Mouse (Mus musculus) ES-CJ7 (cell line): ENCODE results near the gene Mapk8ip2.

Experiments
- DNase-seq: peaks from one replicate; pipeline ENCODE4 v3.0.0; 2011; ENCODE audit warnings: low read depth, low spot score

Mapk8ip2 gene

DNA sequence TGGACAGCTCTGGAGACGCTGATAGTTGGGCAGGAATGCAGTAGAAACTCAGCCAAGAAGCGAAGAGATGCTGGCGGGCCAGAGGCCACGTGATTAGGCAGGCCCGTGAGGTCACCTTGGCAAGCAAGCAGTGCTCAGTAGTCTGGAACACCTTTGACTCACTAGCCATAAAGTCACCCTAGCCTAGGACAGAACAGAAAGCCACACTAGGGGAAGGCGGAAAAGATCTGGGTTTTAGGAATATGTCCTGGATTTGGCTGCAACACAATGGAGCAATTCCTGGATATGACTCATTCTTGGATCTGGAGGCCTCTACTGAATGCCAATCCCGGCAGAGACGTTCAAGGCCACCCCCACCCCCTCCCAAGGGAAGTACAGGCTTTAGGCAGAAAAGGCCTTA is 26.9 kb downstream of the Mapk8ip2 start:
- DNase-seq, result peak; percentile 61

DNA sequence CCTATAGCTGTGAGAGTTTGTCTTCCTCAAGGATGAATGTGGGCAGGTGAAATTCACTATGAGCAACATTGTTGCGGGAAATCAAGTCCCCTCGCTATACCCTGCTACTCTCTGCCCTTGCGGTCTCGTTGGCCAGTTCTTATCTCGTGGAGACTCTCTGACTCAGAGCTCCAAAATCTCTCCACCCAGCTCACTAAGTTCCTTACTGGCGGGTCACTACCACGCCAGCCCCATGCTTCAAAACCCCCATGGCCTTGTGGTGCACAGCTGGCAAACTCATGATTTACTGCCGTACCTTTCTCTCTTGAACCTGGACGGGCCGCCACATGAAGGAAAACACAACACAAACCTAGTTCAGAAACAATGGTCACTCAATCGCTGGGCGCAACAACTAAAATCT is 34.5 kb downstream of the Mapk8ip2 start:
- no peak for DNase-seq

DNA sequence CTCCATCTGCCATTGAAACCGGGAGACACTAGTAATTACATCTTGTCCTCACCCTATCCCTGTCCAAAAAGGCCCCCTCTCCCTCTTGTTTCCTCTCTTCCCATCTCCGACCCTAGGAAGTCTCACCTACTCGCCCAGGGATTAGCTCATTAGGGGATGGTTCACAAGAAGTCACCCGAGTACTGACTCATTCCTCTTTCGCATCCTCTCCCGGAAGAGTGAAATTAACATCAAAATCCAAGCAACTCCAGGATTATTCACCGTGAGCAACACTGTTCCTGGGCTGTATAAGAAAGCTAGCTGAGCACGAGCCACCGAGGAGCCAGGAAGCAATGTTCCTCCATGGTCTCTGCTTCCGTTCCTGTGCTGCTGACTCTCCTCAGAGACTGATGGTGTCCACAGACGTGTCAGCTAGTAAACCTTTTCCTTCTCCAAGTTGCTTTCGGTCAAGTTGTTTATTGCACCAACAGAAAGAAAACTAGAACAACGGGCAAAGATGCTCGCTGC is 35.0 kb downstream of the Mapk8ip2 start:
- peak; percentile 54 for DNase-seq

DNA sequence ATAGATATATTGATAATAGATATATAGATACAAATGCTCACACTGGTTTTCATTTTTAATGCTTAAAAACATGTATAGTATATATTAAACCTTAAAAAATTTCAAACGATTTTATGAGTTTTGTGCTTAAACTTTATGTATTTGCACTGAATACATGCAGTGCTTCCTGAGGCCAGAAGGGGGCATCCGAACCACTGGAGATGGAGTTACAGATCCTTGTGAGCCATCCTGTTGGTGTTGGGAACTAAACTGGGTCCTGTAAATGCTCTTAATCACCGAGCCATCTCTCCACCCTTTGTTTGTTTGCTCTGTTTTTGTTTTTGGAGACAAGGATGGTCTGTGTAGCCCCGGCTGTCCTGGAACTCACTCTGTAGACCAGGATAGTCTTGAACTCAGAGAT is 41.3 kb downstream of the Mapk8ip2 start:
- peak; percentile 52 for DNase-seq

DNA sequence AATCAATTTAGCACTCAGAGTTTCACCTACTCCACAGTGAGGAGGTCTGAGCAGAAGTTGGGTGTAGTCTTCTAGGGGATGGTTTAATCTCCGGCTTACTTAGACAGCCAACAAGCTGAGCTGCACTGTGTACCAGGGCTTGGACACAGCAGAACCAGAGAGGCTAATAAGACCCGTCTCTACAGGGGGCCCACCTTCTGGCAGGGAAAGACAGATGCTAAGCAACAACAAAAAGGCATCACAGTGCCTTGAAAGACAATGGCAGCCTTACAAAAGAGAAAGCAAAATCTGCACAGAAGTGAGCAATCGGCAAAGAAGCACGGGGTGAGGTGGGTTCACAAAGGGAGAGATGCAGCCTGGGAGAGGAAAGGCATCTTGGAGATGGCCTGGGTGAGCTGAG is 42.4 kb downstream of the Mapk8ip2 start:
- peak; percentile 45 for DNase-seq

DNA sequence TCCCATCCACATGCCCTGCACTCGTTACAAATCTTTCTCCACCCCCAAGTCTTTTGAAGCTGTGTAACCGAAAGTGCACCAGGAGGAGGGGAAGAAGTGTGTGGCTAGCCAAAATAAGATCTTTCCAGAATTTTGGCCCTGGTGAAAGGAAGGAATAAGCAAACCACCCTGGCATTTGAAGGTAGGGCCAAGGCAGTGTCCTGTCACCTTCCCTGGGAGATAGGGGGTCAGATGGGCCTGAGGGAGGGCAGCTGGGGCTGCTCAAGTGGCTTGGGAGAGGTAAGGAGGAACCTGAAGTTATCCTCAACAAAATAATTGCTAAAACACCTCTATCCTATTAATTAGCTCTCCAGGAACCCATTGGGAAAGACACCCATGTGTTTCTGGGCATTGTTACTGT is 43.1 kb downstream of the Mapk8ip2 start:
- no peak for DNase-seq

DNA sequence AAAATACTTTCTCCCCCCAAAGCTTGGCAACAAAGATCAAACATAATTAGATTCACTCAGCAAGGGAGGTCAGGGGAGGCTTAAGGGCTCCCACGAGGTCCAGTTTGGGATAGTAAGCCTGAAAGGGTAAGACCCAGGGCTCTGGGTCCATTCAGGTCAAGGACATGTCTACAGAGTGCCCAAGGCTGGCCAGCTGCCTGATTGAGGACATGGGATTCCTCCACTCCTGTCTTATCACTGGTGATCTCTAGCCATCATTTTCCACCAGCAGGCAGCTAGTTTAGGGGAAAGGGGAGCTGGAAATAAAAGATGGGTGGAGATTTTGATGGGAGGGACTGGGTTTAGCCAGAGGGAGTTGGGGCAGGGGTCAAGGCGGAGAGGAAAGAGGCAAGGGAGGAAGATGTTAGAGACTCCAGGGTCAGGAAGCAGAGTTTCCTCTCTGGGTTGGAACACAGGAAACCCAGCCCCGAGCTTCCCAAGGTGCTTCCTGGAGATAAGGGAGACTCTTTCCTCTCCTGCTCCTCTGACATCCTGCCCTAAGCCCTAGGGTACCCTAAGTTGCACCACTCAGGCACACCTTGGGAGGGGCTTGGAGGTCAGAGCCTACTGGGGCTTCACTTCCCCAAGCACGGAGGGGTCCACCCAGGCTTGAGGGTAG is 43.8 kb downstream of the Mapk8ip2 start:
- no peak for DNase-seq

DNA sequence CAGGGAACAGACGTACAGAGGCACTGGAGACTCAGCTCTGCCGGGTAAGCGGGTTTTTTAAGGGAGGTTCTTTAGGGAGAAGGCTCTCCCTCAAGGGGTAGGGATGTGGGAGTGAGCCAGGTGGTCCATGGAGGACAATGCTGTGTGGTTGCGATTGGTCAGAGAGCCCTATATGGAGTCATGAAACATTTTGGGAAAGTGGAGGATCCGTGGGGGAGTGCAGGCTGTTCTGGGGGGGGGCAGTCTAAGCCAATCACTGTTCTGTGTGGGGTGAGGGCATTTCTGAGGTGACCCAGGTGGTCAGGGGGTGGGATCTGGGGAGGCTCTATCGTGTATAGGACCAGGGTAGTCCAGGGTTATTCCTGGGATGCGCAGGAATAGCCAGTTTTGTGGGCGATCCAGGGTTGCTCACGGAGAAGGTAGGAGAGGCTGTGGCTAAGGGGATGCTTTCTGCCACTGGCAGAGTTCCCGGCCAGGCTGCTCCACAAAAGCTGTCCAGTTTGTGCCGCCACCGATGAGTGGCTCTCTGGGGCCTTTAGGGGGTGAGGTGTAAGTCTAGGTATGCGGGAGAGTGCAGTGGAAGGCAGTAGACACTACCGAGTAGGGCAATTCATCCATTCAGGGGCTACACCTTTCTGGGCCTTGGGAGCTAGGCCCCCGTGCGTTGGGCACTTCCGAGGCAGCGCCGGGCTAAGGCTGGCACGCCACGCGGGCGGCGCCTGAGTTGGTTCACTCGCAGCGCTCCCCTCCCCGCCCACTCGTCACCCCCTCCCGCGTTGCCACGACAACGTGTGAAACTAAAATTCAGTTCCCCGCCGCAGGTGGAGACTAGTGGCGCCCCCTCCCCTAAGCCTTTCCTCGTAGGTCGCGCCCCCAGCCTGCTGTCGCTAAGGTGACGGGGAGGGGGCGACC is 44.6 kb downstream of the Mapk8ip2 start:
- peak; percentile 28 for DNase-seq

DNA sequence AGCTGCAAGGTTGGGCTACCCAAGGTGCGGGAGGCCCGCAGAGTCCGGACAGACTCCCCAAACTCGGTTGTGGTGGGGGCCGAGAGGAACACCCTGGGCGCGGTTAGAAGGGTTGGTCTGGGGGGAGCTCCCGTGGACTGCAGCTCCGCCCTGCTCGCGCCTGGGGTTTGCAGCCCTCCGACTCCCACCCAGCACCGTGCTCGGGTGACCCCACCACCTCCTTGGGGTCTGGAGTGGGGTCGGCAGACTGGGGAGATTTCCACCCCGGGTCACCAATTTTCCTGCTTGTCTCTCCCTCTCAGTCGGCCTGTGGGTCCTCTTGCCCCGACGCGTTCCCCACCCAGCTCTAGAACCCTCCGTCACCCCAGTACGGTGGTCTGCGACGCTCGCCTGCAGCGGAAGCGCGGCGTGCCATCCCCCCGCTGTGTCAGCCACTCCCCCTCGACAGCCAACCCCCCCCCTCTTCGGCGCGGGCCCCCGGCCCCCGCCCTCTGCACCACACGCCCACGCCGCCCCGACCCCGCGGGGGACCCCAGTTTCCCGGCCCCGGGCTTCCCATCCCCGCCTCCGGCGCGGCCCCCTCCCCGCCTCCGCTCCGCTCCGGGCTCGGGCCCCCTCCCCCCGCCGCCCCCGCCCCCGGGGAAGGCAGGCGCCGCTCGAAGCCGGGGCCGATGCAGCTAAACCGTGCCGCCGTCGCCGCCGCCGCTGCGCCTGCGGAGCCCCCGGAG is 45.4 kb downstream of the Mapk8ip2 start, which contains the start of gene Shank3:
Shank3 (plus strand) TSS at position 663 of the 728 bp plus-strand sequence.
- no peak for DNase-seq

DNA sequence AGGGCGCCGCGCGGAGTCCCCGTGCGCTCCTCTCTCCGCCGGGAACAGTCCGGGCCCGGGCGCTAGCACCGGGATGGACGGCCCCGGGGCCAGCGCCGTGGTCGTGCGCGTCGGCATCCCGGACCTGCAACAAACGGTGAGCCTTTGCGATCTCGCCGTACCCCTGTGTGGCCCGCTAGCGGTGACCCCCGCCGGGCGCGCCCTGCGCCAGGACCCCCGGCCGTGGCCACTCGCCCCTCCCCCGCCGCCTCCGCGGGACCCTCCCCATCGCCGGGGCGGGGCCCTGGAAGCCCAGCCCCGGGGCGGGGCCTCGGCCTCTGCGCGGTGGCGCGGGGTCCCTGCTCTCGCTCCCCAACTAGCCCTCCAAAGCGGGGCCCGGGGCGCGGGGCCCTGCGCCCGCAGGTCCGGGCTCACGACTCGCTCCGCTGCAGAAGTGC is 46.1 kb downstream of the Mapk8ip2 start:
- DNase-seq, result no peak

DNA sequence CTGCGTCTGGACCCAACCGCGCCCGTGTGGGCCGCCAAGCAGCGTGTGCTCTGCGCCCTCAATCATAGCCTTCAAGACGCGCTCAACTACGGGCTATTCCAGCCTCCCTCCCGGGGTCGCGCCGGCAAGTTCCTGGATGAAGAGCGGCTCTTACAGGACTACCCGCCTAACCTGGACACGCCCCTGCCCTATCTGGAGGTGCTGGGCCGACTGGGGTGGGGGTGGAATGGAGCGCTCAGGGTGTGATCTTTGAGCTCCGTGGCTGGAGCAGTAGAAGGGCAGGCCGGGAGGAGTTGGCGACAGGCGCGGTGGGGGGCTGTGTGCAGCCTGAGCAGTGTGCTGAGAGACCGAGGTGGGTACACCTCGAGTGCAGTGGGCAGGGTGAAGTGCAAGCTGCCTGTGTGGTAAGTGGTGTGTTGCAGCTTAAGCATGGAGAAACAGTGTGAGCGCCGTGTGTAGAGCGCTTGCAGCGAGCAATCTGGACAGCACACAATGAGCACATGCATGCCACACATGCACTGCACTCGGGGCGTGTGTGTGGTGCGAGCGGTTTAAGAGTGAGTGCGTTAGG is 46.6 kb downstream of the Mapk8ip2 start:
- peak; percentile 81 for DNase-seq

DNA sequence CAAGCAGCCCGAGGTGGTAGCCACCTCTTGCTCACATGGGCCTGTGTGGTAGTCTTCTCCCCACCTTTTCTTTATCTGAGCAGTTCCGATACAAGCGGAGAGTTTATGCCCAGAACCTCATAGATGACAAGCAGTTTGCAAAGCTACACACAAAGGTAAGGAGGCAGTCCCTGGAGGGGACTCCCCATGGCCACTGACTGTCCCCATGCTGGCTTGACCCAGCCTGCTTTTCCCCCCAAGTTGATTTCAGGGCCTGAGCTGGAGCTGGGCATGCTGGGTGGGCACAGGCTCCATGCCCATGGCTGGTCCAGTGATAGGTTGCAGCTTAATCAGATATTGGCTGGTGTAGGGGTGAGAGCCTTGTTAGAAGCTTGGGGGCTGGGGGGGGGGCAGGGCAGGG is 47.6 kb downstream of the Mapk8ip2 start:
- no peak for DNase-seq

DNA sequence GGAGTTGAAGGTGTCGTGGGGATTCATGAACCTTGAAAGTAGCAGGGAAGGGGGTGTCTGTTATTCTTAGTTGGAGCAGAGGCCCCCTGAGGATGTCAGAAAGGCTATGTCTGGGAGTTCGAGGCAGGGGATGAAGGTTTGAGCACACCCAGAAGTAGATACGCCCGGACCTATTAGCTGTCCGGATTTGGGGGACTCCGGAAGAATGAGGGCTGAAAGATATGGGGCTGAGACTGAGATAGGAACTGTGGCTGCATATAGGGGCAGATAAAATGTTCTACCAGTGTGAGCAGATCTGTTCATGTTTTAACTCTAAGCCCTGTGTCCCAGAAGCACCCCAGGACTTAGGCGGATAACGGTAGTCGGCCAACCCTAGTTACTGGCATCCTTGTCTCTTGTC is 51.1 kb downstream of the Mapk8ip2 start:
- DNase-seq, result no peak

DNA sequence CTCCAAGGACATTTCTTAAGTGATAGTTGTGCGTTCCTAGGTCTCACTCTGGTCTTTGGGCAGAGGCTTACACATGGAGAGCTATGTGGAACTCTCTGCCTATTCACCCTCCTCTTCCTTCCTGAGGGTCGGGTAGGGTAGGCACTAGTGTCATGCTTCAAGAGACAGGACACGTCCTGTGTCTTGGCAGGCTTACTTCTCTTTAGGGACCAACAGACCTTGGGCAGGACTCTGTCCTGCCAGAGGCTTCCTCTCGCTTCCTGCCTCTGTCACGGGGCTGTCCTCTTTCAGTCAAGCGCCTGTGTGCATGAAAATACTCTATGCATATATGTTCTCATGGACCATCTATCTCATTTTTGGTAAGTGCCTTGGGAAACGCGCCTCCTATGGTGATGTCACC is 54.0 kb downstream of the Mapk8ip2 start:
- no peak for DNase-seq

DNA sequence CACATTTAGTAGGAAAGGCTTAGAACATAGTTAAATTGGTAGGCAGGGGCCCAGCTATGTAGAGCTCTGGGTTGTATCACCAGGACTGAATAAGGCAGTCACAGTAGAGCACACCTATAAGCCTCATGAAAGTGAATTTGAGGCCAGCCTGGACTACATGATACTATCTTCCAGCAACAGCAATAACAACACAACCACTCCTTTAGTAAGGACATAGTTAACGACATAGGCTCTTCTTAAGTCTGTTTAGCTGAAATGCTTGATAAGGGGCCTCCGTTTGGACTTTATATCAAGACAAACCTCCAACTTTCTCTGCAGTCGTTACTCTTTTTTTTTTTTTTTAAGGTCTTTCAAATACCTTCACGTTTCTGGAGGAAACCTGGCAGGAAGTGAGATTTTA is 59.0 kb downstream of the Mapk8ip2 start:
- no peak for DNase-seq
